Mouse (Mus musculus): ENCODE data around the gene Mdga1.

DNA sequence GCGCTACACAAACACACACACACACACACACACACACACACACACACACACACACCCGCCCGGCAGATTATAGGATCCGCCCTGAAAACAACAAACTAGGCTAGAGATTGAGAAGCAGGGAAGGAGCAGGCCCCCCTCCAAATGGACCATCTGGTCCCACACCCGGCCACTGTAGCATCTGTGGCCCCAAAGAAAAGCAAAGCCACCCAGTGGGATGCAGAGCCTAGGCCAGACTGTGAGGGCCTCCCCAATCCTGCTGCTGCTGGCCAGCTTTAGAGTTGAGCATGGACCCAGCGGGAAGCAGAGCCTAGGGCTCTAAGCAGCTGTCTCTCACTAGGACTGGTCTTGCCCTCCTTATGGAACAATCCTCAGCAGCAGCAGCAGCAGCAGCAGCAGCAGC lies 85.3 kb downstream of the Mdga1 start:
- TF ChIP-seq USF1 (IDR thresholded peaks at IDR 0.05; ENCODE audit: low read depth) (no peak), POLR2A (IDR thresholded peaks at IDR 0.05; ENCODE audit: insufficient read length, low read depth) (no peak), POLR2AphosphoS2 (IDR thresholded peaks at IDR 0.05; ENCODE audit: insufficient read length, low read depth) (no peak), MAX (IDR thresholded peaks at IDR 0.05; ENCODE audit: low read depth) (no peak), REST (IDR thresholded peaks at IDR 0.05; ENCODE audit: insufficient read depth, insufficient read length) (no peak), CEBPB (IDR thresholded peaks at IDR 0.05; ENCODE audit: insufficient read depth, poor library complexity, severe bottlenecking) (no peak), TCF3 (IDR thresholded peaks at IDR 0.05; ENCODE audit: insufficient read length, low read depth) (no peak), SRF (IDR thresholded peaks at IDR 0.05; ENCODE audit: control insufficient read depth, insufficient read length, low read depth) (no peak)
